Mouse (Mus musculus) hindbrain, embryonic 13.5 days (tissue): Measurements from ENCODE around the gene Prickle1. TPM values are rescaled to one million over a fixed set of nuclear protein-coding genes. Genes with fewer than 3 reads are reported as not detected.

Experiments used
- ATAC-seq: fragments of 200-750 bp; cut with Nextera tagmentation; 2 replicates; pipeline ENCODE4 v1.8.0; 2017; ENCODE audit warnings: moderate TSS enrichment; ENCODE audit not compliant: low FRiP score
- H3K27ac ChIP-seq: fragments of 300-500 bp; sonication (generic); 2 replicates; pipeline ENCODE4 v1.5.1; 2015; ENCODE audit warnings: inconsistent platforms, mild to moderate bottlenecking, moderate library complexity
- H3K27me3 ChIP-seq: fragments of 300-500 bp; sonication (generic); 2 replicates; pipeline ENCODE4 v1.6.1; 2015; ENCODE audit warnings: mild to moderate bottlenecking, inconsistent platforms
- H3K36me3 ChIP-seq: fragments of 300-500 bp; sonication (generic); 2 replicates; pipeline ENCODE4 v1.6.1; 2015; ENCODE audit warnings: mild to moderate bottlenecking, inconsistent platforms
- H3K4me1 ChIP-seq: fragments of 300-500 bp; sonication (generic); replicated peaks from 2 replicates; pipeline ENCODE4 v1.6.1; 2015; ENCODE audit warnings: inconsistent platforms
- H3K4me2 ChIP-seq: fragments of 300-500 bp; sonication (generic); 2 replicates; pipeline ENCODE4 v1.6.1; 2015; ENCODE audit warnings: inconsistent platforms, mild to moderate bottlenecking, moderate library complexity
- H3K4me3 ChIP-seq: fragments of 300-500 bp; sonication (generic); 2 replicates; pipeline ENCODE4 v1.5.1; 2015; ENCODE audit warnings: mild to moderate bottlenecking, inconsistent platforms
- H3K9ac ChIP-seq: fragments of 300-500 bp; sonication (generic); 2 replicates; pipeline ENCODE4 v1.6.1; 2015; ENCODE audit warnings: mild to moderate bottlenecking, inconsistent platforms
- H3K9me3 ChIP-seq: fragments of 300-500 bp; sonication (generic); 2 replicates; pipeline ENCODE4 v1.6.1; 2016; ENCODE audit warnings: inconsistent platforms
- WGBS: fragments of 180-500 bp; shearing (Covaris S2); methylation state at CpG from one replicate; pipeline ENCODE4 v1.1.7; 2015; 5-methylcytosine and 5-hydroxymethylcytosine counted together
- polyA plus RNA-seq: library from polyadenylated mRNA; unstranded; fragments of >200 nt; fragmentation: Nextera tagmentation; extraction: Ambion mirVana; gene quantifications from 2 replicates; pipeline ENCODE4 v1.2.1, GENCODE M21; 2015

Gene Prickle1
- polyA plus RNA-seq, 1 experiment from 2014 or later = 14.9 TPM

DNA sequence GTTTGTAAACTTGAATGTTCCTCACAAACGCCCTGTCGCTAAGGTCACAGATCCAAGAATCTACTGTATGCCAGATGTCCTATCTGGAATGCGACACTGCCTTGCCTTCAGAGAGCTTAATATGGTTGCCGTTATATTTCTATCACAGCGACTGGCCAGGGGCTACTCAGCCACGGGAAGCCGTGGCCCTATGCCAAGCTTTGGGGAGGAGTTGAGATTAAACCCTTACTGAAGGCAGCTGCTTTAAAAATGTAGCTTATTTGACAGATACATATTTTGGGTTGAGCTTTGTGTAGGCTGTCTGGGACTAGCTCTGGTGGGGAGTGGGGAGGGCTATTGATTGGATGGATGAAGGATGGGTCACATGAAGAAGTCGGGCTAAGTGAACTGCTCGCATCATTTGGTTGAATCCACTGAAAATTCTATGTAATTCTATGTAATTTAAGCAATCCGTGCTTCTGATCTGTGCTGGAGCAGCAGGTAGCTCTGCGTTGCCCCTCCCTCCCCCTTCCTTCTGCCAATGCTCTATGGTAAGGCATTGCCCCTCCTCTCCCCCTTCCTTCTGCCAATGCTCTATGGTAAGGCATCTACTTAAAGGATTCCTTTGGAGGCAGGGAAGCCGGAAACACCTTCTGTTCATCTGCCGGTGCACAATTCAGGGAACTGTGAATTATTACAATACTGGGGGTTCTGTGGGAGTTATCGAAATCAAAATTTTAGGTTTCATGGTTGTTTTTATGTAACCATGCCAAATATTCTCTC is 28.0 kb downstream of the Prickle1 start:
- Histone ChIP-seq H3K9ac (no peak overlapping the region), H3K4me2 (no peak overlapping the region), H3K9me3 (no peaks in the 10 kb centered on the region), H3K27ac (no peak overlapping the region), H3K4me3 (no peak overlapping the region), H3K27me3 (no peaks in the 10 kb centered on the region), H3K36me3 (peaks cover 3% of the 10 kb centered on the region; the same call in 1 of the 2 replicates), H3K4me1 (peaks cover 16% of the 10 kb centered on the region)
- WGBS = 72% methylated on average over 14 of the region's 14 CpGs
- ATAC-seq = no peak

DNA sequence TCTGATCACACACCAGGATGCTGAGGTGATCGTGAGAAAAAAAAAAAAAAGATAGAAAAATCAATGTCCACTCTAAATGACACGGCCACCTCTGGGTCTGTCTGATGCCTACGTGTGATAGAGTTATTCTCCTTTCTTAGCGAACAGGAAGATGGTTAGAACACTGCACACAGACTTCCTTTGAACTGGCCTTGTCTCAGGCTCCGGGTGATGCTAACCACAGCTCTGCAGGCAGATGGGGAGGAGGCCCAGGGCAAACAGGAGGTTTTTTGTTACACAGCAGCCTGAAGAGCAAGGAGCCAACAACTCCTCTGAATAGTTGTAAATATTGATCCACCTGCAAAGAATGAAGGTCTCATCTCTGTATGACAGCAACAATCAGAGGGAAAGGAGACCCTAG is 32.2 kb downstream of the Prickle1 start:
- Histone ChIP-seq H3K36me3 (no peaks in the 10 kb centered on the region), H3K9ac (no peak overlapping the region), H3K27me3 (no peaks in the 10 kb centered on the region), H3K27ac (no peak overlapping the region), H3K9me3 (no peaks in the 10 kb centered on the region), H3K4me1 (peaks cover 16% of the 10 kb centered on the region), H3K4me2 (no peak overlapping the region), H3K4me3 (no peak overlapping the region)
- 73% methylated on average over 5 of the region's 5 CpGs for WGBS
- no peak for ATAC-seq

- ATAC-seq = no peak
- Histone ChIP-seq H3K9me3 (no peaks in the 10 kb centered on the region), H3K4me1 (peaks cover 3% of the 10 kb centered on the region; the same call in 1 of the 2 replicates), H3K27me3 (no peaks in the 10 kb centered on the region), H3K36me3 (no peaks in the 10 kb centered on the region), H3K4me2 (no peak overlapping the region), H3K9ac (no peak overlapping the region), H3K27ac (no peak overlapping the region), H3K4me3 (no peak overlapping the region)
- 87% methylated on average over 6 of the region's 6 CpGs for WGBS
Observed at GRCm38 (mm10) chr15:93561540-93561939, 34.2 kb downstream of the Prickle1 start.

GRCm38 (mm10) chr15:93558421-93558820 is 37.3 kb downstream of the Prickle1 start:
- WGBS = 87% methylated on average over 12 of the region's 12 CpGs
- H3K9me3 ChIP-seq = no peaks in the 10 kb centered on the region
- no peak for ATAC-seq

GRCm38 (mm10) chr15:93555719-93556118 is 40.0 kb downstream of the Prickle1 start:
- no peaks in the 10 kb centered on the region for H3K27me3 ChIP-seq
- H3K4me3 ChIP-seq = no peak overlapping the region
- no peak overlapping the region for H3K27ac ChIP-seq
- H3K4me2 ChIP-seq = no peak overlapping the region
- 69% methylated on average over 8 of the region's 8 CpGs for WGBS
- no peaks in the 10 kb centered on the region for H3K9me3 ChIP-seq
- H3K36me3 ChIP-seq = no peaks in the 10 kb centered on the region
- H3K9ac ChIP-seq = no peak overlapping the region
- ATAC-seq = no peak
- H3K4me1 ChIP-seq = peaks cover 11% of the 10 kb centered on the region; the same call in 1 of the 2 replicates

More at GRCm38 (mm10) chr15:93558421-93558820, 37.3 kb downstream of the Prickle1 start:
- Histone ChIP-seq H3K9ac (no peak overlapping the region), H3K27ac (no peak overlapping the region), H3K27me3 (no peaks in the 10 kb centered on the region), H3K4me1 (no peaks in the 10 kb centered on the region), H3K36me3 (no peaks in the 10 kb centered on the region), H3K4me2 (no peak overlapping the region), H3K4me3 (no peak overlapping the region)

DNA sequence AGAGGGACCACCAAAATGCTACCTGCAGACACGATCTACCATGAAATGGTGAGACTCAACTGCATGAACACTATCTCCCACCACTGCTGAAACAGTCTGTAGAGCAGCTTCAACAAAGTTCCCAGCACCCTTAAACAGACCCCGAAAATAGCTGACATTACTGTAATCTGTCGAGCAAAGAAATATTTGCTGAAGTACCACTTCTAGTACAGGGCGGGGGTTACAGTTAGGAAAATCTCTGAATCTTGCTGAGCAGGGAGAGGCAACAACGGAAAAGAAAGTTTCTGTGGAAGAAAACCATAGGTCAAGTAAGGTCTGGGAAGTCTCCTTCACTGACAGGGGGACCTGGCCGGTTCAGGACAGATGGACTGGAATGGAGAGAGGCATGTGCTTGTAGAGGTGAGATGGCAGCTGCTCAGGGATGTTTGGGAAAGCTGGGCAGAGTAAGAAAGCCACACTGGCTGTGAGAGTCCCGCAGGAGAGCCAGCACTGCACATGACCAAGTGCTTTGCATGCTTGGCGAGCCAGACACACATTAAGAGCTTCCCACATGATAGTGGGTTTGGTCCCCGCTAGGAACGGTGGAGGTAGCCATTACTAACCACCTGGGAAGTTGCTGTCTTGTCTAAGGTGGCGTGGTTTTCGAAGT is 41.4 kb downstream of the Prickle1 start:
- ATAC-seq = no peak
- no peak overlapping the region for H3K4me3 ChIP-seq
- H3K27ac ChIP-seq = no peak overlapping the region
- H3K4me1 ChIP-seq = peaks cover 13% of the 10 kb centered on the region; the same call in 1 of the 2 replicates
- H3K36me3 ChIP-seq = no peaks in the 10 kb centered on the region
- H3K9ac ChIP-seq = no peak overlapping the region
- no peaks in the 10 kb centered on the region for H3K9me3 ChIP-seq
- no peak overlapping the region for H3K4me2 ChIP-seq
- no peaks in the 10 kb centered on the region for H3K27me3 ChIP-seq
- WGBS = 88% methylated on average over 12 of the region's 12 CpGs

GRCm38 (mm10) chr15:93552169-93552568 is 43.5 kb downstream of the Prickle1 start:
- H3K36me3 ChIP-seq = no peaks in the 10 kb centered on the region
- H3K4me1 ChIP-seq = peaks cover 13% of the 10 kb centered on the region; the same call in 1 of the 2 replicates
- no peak for ATAC-seq
- H3K4me2 ChIP-seq = peak overlapping the region; percentile 4; the same call in 1 of the 2 replicates
- H3K9ac ChIP-seq = no peak overlapping the region
- H3K27me3 ChIP-seq = no peaks in the 10 kb centered on the region
- no peaks in the 10 kb centered on the region for H3K9me3 ChIP-seq
- no peak overlapping the region for H3K27ac ChIP-seq
- no peak overlapping the region for H3K4me3 ChIP-seq
- WGBS = 7% methylated on average over 9 of the region's 9 CpGs

DNA sequence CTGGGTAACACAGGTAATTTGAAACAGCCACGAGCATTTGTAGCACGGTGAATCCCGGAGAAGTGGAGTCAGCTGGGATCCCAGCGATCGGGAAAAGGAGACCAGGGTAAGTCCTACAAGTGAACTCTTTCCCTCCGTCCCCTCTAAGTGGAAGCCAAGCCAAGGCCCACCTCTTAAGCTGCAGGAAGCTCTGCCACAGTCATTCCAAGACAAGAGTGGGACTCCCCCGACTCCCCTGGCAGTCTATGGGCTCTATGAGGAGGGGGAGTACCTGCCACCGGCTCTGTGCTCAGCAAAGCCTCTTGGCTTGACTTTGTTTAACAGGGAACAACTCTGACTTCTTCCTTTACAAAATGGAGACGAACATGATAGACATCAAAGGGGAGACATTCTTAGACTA is 47.4 kb downstream of the Prickle1 start:
- H3K4me3 ChIP-seq = no peak overlapping the region
- peaks cover 13% of the 10 kb centered on the region; the same call in 1 of the 2 replicates for H3K4me1 ChIP-seq
- H3K4me2 ChIP-seq = no peak overlapping the region
- no peak for ATAC-seq
- no peaks in the 10 kb centered on the region for H3K27me3 ChIP-seq
- H3K9me3 ChIP-seq = no peaks in the 10 kb centered on the region
- no peak overlapping the region for H3K27ac ChIP-seq
- no peaks in the 10 kb centered on the region for H3K36me3 ChIP-seq
- 80% methylated on average over 9 of the region's 9 CpGs for WGBS
- H3K9ac ChIP-seq = no peak overlapping the region

GRCm38 (mm10) chr15:93539415-93539814 is 56.3 kb downstream of the Prickle1 start:
- H3K27me3 ChIP-seq = no peaks in the 10 kb centered on the region
- 69% methylated on average over 3 of the region's 3 CpGs for WGBS
- no peaks in the 10 kb centered on the region for H3K36me3 ChIP-seq
- no peak overlapping the region for H3K4me2 ChIP-seq
- H3K27ac ChIP-seq = no peak overlapping the region
- H3K9me3 ChIP-seq = no peaks in the 10 kb centered on the region
- H3K9ac ChIP-seq = no peak overlapping the region
- ATAC-seq = no peak
- no peak overlapping the region for H3K4me3 ChIP-seq
- H3K4me1 ChIP-seq = 0 out of 2 replicates have a peak, but pooled peaks cover 5% of the 10 kb centered on the region

DNA sequence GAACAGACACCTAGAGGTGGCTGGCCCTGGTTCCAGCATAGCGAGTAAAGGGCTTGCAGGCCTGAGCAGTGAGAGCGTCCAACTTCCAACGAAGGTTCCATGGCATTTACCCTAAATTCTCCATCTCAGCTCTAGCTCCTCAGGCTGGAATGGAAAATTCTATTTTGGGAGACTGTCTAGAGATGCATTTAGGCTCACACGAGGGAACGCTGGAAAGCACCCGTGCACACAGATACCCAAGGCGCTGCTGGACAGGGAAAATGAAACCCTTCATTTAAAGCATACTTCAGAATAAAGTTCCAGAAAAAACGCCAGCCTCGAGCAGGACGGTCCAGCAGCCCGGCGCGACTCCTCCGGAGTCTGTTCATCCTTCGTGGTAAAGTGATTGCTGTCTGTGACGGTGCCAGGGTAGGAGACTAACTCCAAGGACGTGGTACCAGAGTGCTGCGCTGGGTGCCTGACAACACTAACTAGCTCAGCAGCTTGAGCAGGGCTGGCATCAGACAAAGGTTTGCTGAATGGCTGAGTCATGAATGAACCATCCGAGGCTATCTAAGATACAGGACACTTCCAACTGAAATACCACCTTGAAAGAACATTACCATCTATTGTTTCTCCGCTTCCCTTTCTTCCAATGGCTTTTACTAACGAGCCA is 57.0 kb downstream of the Prickle1 start:
- Histone ChIP-seq H3K9ac (no peak overlapping the region), H3K4me2 (no peak overlapping the region), H3K27me3 (no peaks in the 10 kb centered on the region), H3K9me3 (no peaks in the 10 kb centered on the region), H3K27ac (no peak overlapping the region), H3K36me3 (no peaks in the 10 kb centered on the region), H3K4me1 (0 out of 2 replicates have a peak, but pooled peaks cover 6% of the 10 kb centered on the region), H3K4me3 (no peak overlapping the region)
- no peak for ATAC-seq
- WGBS = 84% methylated on average over 21 of the region's 21 CpGs

- WGBS = 79% methylated on average over 7 of the region's 7 CpGs
- H3K9ac ChIP-seq = no peak overlapping the region
- 0 out of 2 replicates have a peak, but pooled peaks cover 6% of the 10 kb centered on the region for H3K4me1 ChIP-seq
- no peak overlapping the region for H3K27ac ChIP-seq
- no peak for ATAC-seq
- H3K36me3 ChIP-seq = no peaks in the 10 kb centered on the region
- H3K27me3 ChIP-seq = no peaks in the 10 kb centered on the region
- H3K9me3 ChIP-seq = no peaks in the 10 kb centered on the region
- no peak overlapping the region for H3K4me3 ChIP-seq
- no peak overlapping the region for H3K4me2 ChIP-seq
Observed at GRCm38 (mm10) chr15:93537745-93538144, 57.9 kb downstream of the Prickle1 start.

DNA sequence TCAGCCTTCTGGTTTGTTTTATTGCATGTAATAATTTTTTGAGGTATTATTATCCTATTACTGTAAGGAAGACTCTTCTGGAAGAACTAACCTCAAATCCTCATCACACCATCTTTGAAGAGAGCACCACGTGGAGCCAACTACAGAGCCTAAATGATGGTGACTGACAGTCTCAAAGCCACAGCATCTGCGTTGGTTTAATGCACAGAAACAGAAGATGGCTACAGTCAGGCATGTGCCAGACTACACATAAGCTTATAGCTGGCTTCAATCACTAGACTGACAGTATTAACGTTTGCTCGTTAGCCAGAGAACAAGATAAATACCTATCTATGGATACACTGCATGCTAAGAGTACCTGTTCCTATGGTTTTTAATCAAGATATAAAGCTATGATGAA is 59.5 kb downstream of the Prickle1 start:
- WGBS = 73% methylated on average over 4 of the region's 4 CpGs
- Histone ChIP-seq H3K36me3 (no peaks in the 10 kb centered on the region), H3K4me2 (no peak overlapping the region), H3K27ac (no peak overlapping the region), H3K27me3 (no peaks in the 10 kb centered on the region), H3K9ac (no peak overlapping the region), H3K9me3 (no peaks in the 10 kb centered on the region), H3K4me1 (0 out of 2 replicates have a peak, but pooled peaks cover 10% of the 10 kb centered on the region), H3K4me3 (no peak overlapping the region)
- ATAC-seq = no peak
